Mouse (Mus musculus): Measurements from ENCODE around the gene Haus6.

DNA sequence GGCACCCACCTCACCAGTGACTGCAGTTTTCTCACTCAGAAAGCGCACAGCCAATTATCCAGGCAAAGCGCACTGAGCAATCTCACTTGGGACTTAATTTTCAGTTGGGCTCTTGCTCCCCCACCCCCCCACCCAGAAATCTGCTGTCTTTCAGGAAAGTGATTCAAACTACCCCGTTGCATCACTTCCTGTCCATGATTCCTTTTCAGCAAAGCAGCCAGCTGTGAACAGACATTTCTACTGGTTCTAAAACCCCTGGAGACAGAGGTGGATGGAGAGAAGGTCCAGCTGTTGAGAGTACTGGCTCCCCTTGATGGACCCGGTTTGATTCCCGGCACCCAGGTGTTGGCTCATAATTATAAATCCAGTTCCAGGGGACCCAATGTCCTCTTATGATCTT lies 13.6 kb upstream of the Haus6 start:
- no peak for TF ChIP-seq CTCF (IDR thresholded peaks at IDR 0.05; ENCODE audit: borderline replicate concordance, insufficient read depth, low read depth, low read length)
- TF ChIP-seq POLR2A (IDR thresholded peaks at IDR 0.05; ENCODE audit: borderline replicate concordance, insufficient read depth, low read length) = no peak
